Mouse (Mus musculus) mouse embryonic stem cell (cell line): ENCODE data around the gene Gm2001.
"Not testable (repeated sequence)": the region's sequence is repeated elsewhere in the genome, so short reads cannot be mapped to it uniquely, and the experiment has no call there.

ENCODE experiments used
- in situ Hi-C, 2 experiments: fragments of 300-500 bp; cut with MboI; formaldehyde crosslinking; loops; 1 replicate in 1 of 2; 3 replicates in 1 of 2; pipeline ENCODE4 v1.14.3; 2019 to 2020; ENCODE audit warnings: low sequenced_read_pairs in 2 of 2, low pct_unique_long_range_greater_than_20kb in 1 of 2, mixed read lengths in 1 of 2; ENCODE audit not compliant: unreplicated experiment in 1 of 2

Gm2001 gene

DNA sequence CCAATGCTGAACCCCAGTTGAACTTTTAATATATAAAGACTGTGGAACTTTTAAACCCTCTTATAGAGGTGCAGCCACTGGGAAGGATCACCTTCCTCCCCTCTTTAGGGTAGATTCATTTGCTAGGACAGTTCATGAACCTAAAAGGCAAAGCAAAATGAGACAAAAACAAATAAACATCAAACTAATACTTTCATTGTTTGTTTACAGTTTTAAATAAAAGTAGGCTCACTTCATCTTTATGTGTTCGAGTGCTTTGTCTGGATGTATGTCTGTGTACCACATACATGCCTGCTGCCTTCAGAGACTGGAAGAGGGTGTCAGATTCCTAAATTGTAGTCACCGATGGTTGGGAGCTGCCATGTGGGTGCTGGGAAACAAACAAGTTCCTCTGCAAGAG, at the start of gene Gm2001:
Gene Gm2001 (minus strand): TSS at position 101 of the 400 bp plus-strand sequence.
- in situ Hi-C loops, result not testable (repeated sequence)

- in situ Hi-C loops, result not testable (repeated sequence)
These were observed 31.6 kb upstream of the Gm2001 start, which contains the start of gene Gm2016 for GRCm38 (mm10) chr12:87873772-87874171. Gene Gm2016, plus strand, starts transcription at chr12:87874072.

DNA sequence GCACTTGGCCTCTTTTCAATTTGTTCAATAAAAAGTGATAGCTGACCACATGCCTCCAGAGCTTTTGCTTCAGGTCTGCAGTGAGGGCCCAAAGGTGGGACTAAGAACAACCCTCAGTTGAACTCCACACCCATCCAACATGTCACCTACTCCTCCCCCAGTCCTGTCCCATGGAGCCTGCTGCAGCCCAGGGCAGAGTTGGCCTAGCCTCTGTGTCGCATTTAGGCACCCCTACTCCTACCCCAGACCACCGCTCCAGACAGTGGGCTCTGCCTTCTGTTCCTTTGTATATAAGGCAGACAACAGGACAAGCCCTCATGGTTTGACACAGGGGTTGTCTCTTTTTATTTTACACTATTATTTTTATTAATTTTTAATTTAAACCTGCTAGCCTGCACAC, 21.9 kb upstream of the Gm2001 start:
- in situ Hi-C loops, result not testable (repeated sequence)

DNA sequence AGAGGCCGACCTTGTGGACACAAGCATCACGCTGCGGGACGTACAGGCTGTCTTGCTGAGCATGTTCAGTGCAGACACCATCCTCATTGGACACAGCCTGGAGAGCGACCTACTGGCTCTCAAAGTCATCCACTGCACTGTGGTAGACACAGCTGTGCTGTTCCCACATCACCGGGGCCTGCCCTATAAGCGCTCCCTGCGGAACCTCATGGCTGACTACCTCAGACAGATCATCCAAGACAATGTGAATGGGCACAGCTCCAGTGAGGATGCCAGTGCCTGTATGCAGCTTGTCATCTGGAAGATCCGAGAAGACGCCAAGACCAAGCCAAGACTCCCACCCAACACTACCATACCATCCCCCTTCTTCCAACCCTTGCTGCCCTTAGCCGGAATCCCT, 21.5 kb upstream of the Gm2001 start:
- in situ Hi-C loops, result not testable (repeated sequence)

- in situ Hi-C loops, result not testable (repeated sequence)
These were observed 19.9 kb upstream of the Gm2001 start for GRCm38 (mm10) chr12:87861740-87862692.

DNA sequence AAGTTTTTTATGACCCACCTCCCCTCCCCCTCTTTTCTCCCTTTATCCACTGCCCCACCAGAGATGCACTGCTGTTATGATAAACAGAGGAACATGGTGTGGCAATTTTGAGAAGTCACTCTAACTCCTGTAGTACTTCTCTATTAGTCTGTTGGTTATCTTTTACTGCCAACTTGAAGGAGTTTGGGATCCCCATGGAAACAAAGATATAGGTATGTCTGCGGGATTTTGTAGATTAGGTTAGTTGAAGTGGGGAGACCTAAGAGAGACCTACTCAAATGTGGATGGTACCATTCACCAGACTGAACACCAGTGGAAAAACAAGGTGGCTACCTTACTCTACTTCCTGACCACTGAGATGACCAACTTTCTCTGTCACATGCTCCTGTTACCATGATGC, 13.9 kb upstream of the Gm2001 start:
- in situ Hi-C loops, result not testable (repeated sequence)

DNA sequence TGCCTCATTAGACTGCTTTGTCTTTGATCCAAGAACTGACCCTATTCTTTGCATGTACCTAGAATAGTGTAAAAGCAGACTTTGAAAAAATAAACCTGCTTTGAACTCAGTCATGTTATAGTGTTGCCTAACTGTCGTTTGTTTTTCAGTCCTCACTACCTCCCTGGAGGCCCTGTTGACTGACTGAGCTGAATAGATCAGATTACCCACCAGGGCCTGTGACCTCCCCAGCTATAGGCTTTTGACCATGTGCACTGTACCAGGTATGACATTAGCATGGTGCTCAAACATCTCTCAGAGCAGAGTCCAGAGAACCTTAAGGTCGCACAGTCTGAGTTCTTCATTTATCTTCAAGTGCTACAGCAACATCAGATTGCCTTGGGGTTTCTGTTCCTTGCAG, 8.5 kb upstream of the Gm2001 start:
- in situ Hi-C loops, result not testable (repeated sequence)

DNA sequence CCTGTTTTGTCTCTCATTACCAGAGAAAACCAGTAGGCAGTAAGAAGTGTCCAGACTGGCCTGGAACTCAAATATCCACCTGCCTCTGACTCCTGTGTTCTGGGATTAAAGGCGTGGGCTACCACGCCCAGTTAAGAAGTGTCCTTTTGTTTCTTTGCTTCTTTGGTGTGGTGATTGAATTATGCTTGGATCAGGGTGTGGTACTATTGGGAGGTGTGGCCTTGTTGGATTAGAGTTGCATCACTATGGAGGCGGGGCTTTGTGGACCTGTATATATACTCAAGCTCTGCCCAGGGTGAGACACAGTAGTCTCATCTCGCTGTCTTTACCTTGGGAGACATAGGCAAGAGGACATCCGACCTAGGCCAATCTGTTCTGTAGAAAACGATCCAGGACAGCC, 25.9 kb downstream of the Gm2001 start, which contains the start of gene BB287469:
Gene BB287469 (plus strand): TSS at position 301 of the 400 bp plus-strand sequence.
- in situ Hi-C loops, result not testable (repeated sequence)

GRCm38 (mm10) chr12:87797971-87798370, 44.2 kb downstream of the Gm2001 start:
- in situ Hi-C loops, result not testable (repeated sequence)

DNA sequence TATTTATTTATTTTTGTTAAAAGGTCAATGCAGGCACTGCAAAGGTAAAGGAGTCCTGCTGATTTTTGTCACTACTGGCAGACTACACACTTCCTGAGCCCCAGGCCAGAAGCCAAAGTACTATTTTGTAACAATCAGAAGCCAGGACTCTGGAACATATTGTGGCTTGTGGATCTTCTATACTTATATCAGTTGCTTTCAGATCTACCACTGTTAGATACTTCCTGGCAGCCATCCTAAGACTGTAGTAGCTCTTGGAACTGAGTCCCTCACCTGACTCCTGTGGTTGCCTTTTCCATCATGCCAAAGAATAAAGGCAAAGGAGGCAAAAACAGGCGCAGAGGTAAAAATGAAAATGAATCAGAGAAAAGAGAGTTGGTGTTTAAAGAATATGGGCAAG, 46.9 kb downstream of the Gm2001 start, which contains the start of gene Gm21936:
Gene Gm21936 (plus strand): TSS at position 301 of the 400 bp plus-strand sequence.
- in situ Hi-C loops, result not testable (repeated sequence)
